Mouse (Mus musculus): ENCODE results near the gene Zfand3.

Zfand3 gene

GRCm38 (mm10) chr17:30195591-30196183, 191.2 kb downstream of the Zfand3 start:
- DNase-seq (ENCODE audit: low spot score): no peak

- no peak for DNase-seq (ENCODE audit: low spot score)
Measured at GRCm38 (mm10) chr17:30196401-30197279, 192.1 kb downstream of the Zfand3 start.

GRCm38 (mm10) chr17:30197280-30198030, 192.9 kb downstream of the Zfand3 start:
- no peak for DNase-seq (ENCODE audit: low spot score)

GRCm38 (mm10) chr17:30198422-30198821, 193.9 kb downstream of the Zfand3 start:
- DNase-seq (ENCODE audit: low spot score): peak; percentile 27

GRCm38 (mm10) chr17:30199374-30200247, 195.1 kb downstream of the Zfand3 start:
- no peak for DNase-seq (ENCODE audit: low spot score)

- DNase-seq (ENCODE audit: low spot score): no peak
Measured at GRCm38 (mm10) chr17:30200283-30200682, 195.8 kb downstream of the Zfand3 start.

- no peak for DNase-seq (ENCODE audit: low spot score)
Measured at GRCm38 (mm10) chr17:30205062-30205825, 200.7 kb downstream of the Zfand3 start.

GRCm38 (mm10) chr17:30210262-30210661, 205.7 kb downstream of the Zfand3 start:
- DNase-seq (ENCODE audit: low spot score): no peak

GRCm38 (mm10) chr17:30210936-30211335, 206.4 kb downstream of the Zfand3 start:
- DNase-seq (ENCODE audit: low spot score): no peak

GRCm38 (mm10) chr17:30212647-30213046, 208.1 kb downstream of the Zfand3 start:
- DNase-seq (ENCODE audit: low spot score): no peak

GRCm38 (mm10) chr17:30213371-30213770, 208.8 kb downstream of the Zfand3 start:
- DNase-seq (ENCODE audit: low spot score): no peak

- DNase-seq (ENCODE audit: low spot score): no peak
Measured at GRCm38 (mm10) chr17:30214393-30214792, 209.9 kb downstream of the Zfand3 start.

- DNase-seq (ENCODE audit: low spot score): no peak
Measured at GRCm38 (mm10) chr17:30215741-30216140, 211.2 kb downstream of the Zfand3 start.

GRCm38 (mm10) chr17:30221677-30222076, 217.1 kb downstream of the Zfand3 start:
- DNase-seq (ENCODE audit: low spot score): no peak

GRCm38 (mm10) chr17:30222361-30222760, 217.8 kb downstream of the Zfand3 start:
- no peak for DNase-seq (ENCODE audit: low spot score)

- no peak for DNase-seq (ENCODE audit: low spot score)
Measured at GRCm38 (mm10) chr17:30222837-30223236, 218.3 kb downstream of the Zfand3 start.

GRCm38 (mm10) chr17:30225030-30225740, 220.7 kb downstream of the Zfand3 start:
- peak; percentile 53 for DNase-seq (ENCODE audit: low spot score)

GRCm38 (mm10) chr17:30228439-30229215, 224.1 kb downstream of the Zfand3 start:
- DNase-seq (ENCODE audit: low spot score): no peak

GRCm38 (mm10) chr17:30230428-30230827, 225.9 kb downstream of the Zfand3 start:
- no peak for DNase-seq (ENCODE audit: low spot score)

All from embryo, embryonic 10.5 days (tissue).